In the genomic region with DNA sequence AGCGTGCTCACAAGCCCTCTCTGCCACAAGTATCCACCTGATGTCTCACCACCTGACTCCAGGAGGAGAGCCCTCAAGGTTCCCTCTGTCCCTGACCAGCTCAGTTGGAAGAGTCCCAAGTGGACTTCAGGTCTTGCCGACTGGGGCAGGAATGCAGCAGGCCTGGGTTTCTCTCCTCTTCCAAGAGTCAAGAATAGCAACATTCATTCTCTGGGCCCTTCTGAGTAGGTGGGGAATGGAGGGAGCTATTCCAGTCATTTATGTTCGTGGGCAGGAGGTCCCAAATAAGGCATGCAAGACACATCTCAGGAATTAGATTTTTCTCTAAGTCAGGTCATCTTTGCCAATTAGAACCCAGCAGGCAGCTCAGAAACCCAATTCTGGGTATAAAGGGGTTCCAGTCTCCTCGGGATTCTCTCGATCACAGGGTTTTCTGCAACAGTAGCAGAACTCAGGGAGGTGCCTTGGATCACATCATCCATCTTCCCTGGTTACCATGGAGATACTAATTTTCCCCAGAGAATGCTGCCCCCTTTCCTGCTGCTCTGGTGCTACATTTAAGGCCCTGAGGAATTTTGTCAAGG, we compare ENCODE assay signal across 11 mouse cellular contexts. TPM values are rescaled to one million over a fixed set of nuclear protein-coding genes. Genes with fewer than 3 reads are reported as not detected.
DNase-seq lines count a peak whose midpoint lies in the region; ATAC-seq and TF ChIP-seq lines count a peak whose summit lies in the region.
"Had no signal": no experiment of that assay in that cellular context is flagged by ENCODE, and none has a peak within 500 bp of the region (broad histone marks: within the 10 kb centered on the region; RNA-seq: fewer than 3 reads in every experiment).

No protein-coding gene starts in this region.

- no peak overlapping the region for H3K9ac ChIP-seq in heart, embryonic 15.5 days
- no peak overlapping the region for H3K9ac ChIP-seq in kidney, postnatal 0 days (ENCODE audit: low read depth, low read length)

- no peak; the same call in none of the 2 replicates for TF ChIP-seq CTCF in left cerebral cortex, adult 2 months (IDR thresholded peaks at IDR 0.05)
- no peak for TF ChIP-seq CTCF in kidney, postnatal 0 days (IDR thresholded peaks at IDR 0.05; ENCODE audit: low read depth)

- peak overlapping the region; percentile 26; the same call in 1 of the 2 replicates for H3K4me2 ChIP-seq in heart, embryonic 15.5 days
- H3K4me2 ChIP-seq in kidney, postnatal 0 days (ENCODE audit: low read length) = no peak overlapping the region
- peak overlapping the region; percentile 27 for H3K4me2 ChIP-seq in myocyte (ENCODE audit: low read depth)

- DNase-seq in left cerebral cortex, adult 2 months (ENCODE audit: extremely low spot score in 1 of 2, low spot score in 2 of 2) = peak in 1 of 2 experiments; percentile 41
- DNase-seq in left cerebral cortex, adult 11 months (ENCODE audit: low spot score) = no peak
- DNase-seq in kidney, postnatal 0 days (ENCODE audit: low spot score) = no peak
- no peak for DNase-seq in testis, postnatal 10 days (ENCODE audit: low spot score)
- DNase-seq in MN1 (ENCODE audit: low spot score) = no peak
- DNase-seq: cerebellum, adult 18-20 months had no signal

- no peak; the same call in 1 of the 2 replicates for ATAC-seq in heart, embryonic 15.5 days (replicated peaks; ENCODE audit: insufficient number of reproducible peaks, insufficient read depth, low FRiP score, low read depth)
- peak; percentile 51; the same call in 1 of the 2 replicates for ATAC-seq in kidney, postnatal 0 days (replicated peaks; ENCODE audit: low FRiP score, low read depth)
- ATAC-seq: forebrain, embryonic 16.5 days; Patski had no signal

- no peak overlapping the region for H3ac ChIP-seq in myocyte (ENCODE audit: control insufficient read depth, insufficient read length)

- H3K9me3 ChIP-seq in heart, embryonic 15.5 days (replicated peaks) = no peaks in the 10 kb centered on the region
- H3K9me3 ChIP-seq in kidney, postnatal 0 days (replicated peaks; ENCODE audit: low read length) = no peaks in the 10 kb centered on the region

- no peaks in the 10 kb centered on the region for H3K27me3 ChIP-seq in heart, embryonic 15.5 days
- no peaks in the 10 kb centered on the region for H3K27me3 ChIP-seq in kidney, postnatal 0 days (ENCODE audit: insufficient read depth, low read length)
- H3K27me3 ChIP-seq in myocyte (ENCODE audit: control insufficient read depth, insufficient read depth, insufficient read length) = peaks cover 4% of the 10 kb centered on the region
- H3K27me3 ChIP-seq: Patski had no signal

- intact Hi-C loops in left cerebral cortex, adult 2 months (cut with DNase I) = loop anchor here (10.0 kb wide), 2 partner anchors 1087 to 1337 kb away; no protein-coding TSS in a partner anchor

- no peaks in the 10 kb centered on the region for H3K79me2 ChIP-seq in myocyte (ENCODE audit: control insufficient read depth, insufficient read depth)

- WGBS in heart, embryonic 15.5 days = 29% methylated on average over 5 of the region's 5 CpGs
- WGBS in kidney, postnatal 0 days = 36% methylated on average over 5 of the region's 5 CpGs

- no peaks in the 10 kb centered on the region for H3K36me3 ChIP-seq in heart, embryonic 15.5 days
- H3K36me3 ChIP-seq in kidney, postnatal 0 days (ENCODE audit: insufficient read depth, low read length) = no peaks in the 10 kb centered on the region
- H3K36me3 ChIP-seq in myocyte (ENCODE audit: control insufficient read depth, insufficient read depth) = no peaks in the 10 kb centered on the region

- no peak overlapping the region for H3K4me3 ChIP-seq in left cerebral cortex, adult 2 months
- H3K4me3 ChIP-seq in heart, embryonic 15.5 days = no peak overlapping the region
- H3K4me3 ChIP-seq in kidney, postnatal 0 days (replicated peaks; ENCODE audit: low read depth, low read length) = no peak overlapping the region
- H3K4me3 ChIP-seq in myocyte = no peak overlapping the region

- H3K27ac ChIP-seq in left cerebral cortex, adult 2 months = peak overlapping the region; percentile 89
- H3K27ac ChIP-seq in heart, embryonic 15.5 days = peak overlapping the region; percentile 80
- H3K27ac ChIP-seq in kidney, postnatal 0 days = no peak overlapping the region

- TF ChIP-seq POLR2A in myocyte (IDR thresholded peaks at IDR 0.05; ENCODE audit: insufficient read length, low read depth) = no peak

- H3K4me1 ChIP-seq in heart, embryonic 15.5 days (replicated peaks) = peaks cover 11% of the 10 kb centered on the region
- H3K4me1 ChIP-seq in kidney, postnatal 0 days (replicated peaks; ENCODE audit: insufficient read depth, low read length) = no peaks in the 10 kb centered on the region

TF ChIP-seq in myocyte, 11 proteins besides CTCF, POLR2A, EP300 and RAD21:
- no peak for TF ChIP-seq TCF12 (IDR thresholded peaks at IDR 0.05; ENCODE audit: insufficient read depth, poor library complexity, severe bottlenecking)
- TF ChIP-seq SRF (IDR thresholded peaks at IDR 0.05; ENCODE audit: control insufficient read depth, insufficient read length, low read depth) = no peak
- TF ChIP-seq MYOD1 (IDR thresholded peaks at IDR 0.05; ENCODE audit: control insufficient read depth in 1 of 3, insufficient read length in 2 of 3, low read depth in 2 of 3) = no peak

RNA-seq across cellular contexts. Expression of a gene that starts 7.5 kb away (rescaled TPM):
- total RNA-seq in left cerebral cortex, adult 2 months (2021) = 100 to 1,000 TPM; 746 to 811 TPM
- polyA plus RNA-seq in heart, embryonic 15.5 days (2015; fragmentation: Nextera tagmentation; extraction: Ambion mirVana) = 1,413 and 1,738 TPM in 2 replicates
- 1,736 and 1,746 TPM in 2 replicates for polyA plus RNA-seq in kidney, postnatal 0 days (2015; fragmentation: Nextera tagmentation; extraction: Ambion mirVana)
- polyA plus RNA-seq in myocyte (2012; fragmentation: generic; extraction: Trizol) = 1,731 TPM

RNA-seq across cellular contexts. Expression of a gene that starts 22.0 kb away (rescaled TPM):
- not detected for total RNA-seq in left cerebral cortex, adult 2 months (2021)
- not detected in 2 replicates for polyA plus RNA-seq in heart, embryonic 15.5 days (2015; fragmentation: Nextera tagmentation; extraction: Ambion mirVana)
- not detected in 2 replicates for polyA plus RNA-seq in kidney, postnatal 0 days (2015; fragmentation: Nextera tagmentation; extraction: Ambion mirVana)
- polyA plus RNA-seq in myocyte (2012; fragmentation: generic; extraction: Trizol) = not detected
- polyA plus RNA-seq: forebrain, embryonic 16.5 days; Patski; testis, adult 2 months had no signal

RNA-seq across cellular contexts. Expression of a gene that starts 42.5 kb away (rescaled TPM):
- total RNA-seq in left cerebral cortex, adult 2 months (2021) = not detected
- not detected in 2 replicates for polyA plus RNA-seq in heart, embryonic 15.5 days (2015; fragmentation: Nextera tagmentation; extraction: Ambion mirVana)
- not detected in 2 replicates for polyA plus RNA-seq in kidney, postnatal 0 days (2015; fragmentation: Nextera tagmentation; extraction: Ambion mirVana)
- not detected for polyA plus RNA-seq in myocyte (2012; fragmentation: generic; extraction: Trizol)
- polyA plus RNA-seq: forebrain, embryonic 16.5 days; testis, adult 2 months had no signal

RNA-seq across cellular contexts. Expression of a gene that starts 43.7 kb away (rescaled TPM):
- 100 to 1,000 TPM; 150 to 194 TPM for total RNA-seq in left cerebral cortex, adult 2 months (2021)
- polyA plus RNA-seq in heart, embryonic 15.5 days (2015; fragmentation: Nextera tagmentation; extraction: Ambion mirVana) = 5.3 and 7.7 TPM in 2 replicates
- polyA plus RNA-seq in kidney, postnatal 0 days (2015; fragmentation: Nextera tagmentation; extraction: Ambion mirVana) = 13.8 and 15.7 TPM in 2 replicates
- polyA plus RNA-seq in myocyte (2012; fragmentation: generic; extraction: Trizol) = 1.0 TPM

RNA-seq across cellular contexts. Expression of a gene that starts 51.4 kb away (rescaled TPM):
- total RNA-seq in left cerebral cortex, adult 2 months (2021) = not detected
- polyA plus RNA-seq in heart, embryonic 15.5 days (2015; fragmentation: Nextera tagmentation; extraction: Ambion mirVana) = 5.2 and 42.7 TPM in 2 replicates
- 0.12 and 0.17 TPM in 2 replicates for polyA plus RNA-seq in kidney, postnatal 0 days (2015; fragmentation: Nextera tagmentation; extraction: Ambion mirVana)
- not detected for polyA plus RNA-seq in myocyte (2012; fragmentation: generic; extraction: Trizol)
- polyA plus RNA-seq: testis, adult 2 months had no signal
